Mouse (Mus musculus) G1E (cell line): ENCODE measurements around the gene Ipo11. TPM values are rescaled to one million over a fixed set of nuclear protein-coding genes. Genes with fewer than 3 reads are reported as not detected.

Experiments
- ATAC-seq: 2 replicates; pipeline ENCODE4 v1.8.0; 2016; ENCODE audit warnings: mild to moderate bottlenecking; ENCODE audit not compliant: insufficient number of reproducible peaks, poor library complexity, low FRiP score, severe bottlenecking; ENCODE audit errors: extremely low read depth
- DNase-seq: peaks from one replicate; pipeline ENCODE4 v3.0.0; 2012; ENCODE audit warnings: low spot score
- H3K27me3 ChIP-seq: 2 replicates; pipeline ENCODE4 v1.6.1; 2012; ENCODE audit warnings: mild to moderate bottlenecking, low read length, inconsistent platforms; ENCODE audit not compliant: insufficient read depth
- H3K36me3 ChIP-seq: replicated peaks from 2 replicates; pipeline ENCODE3; 2012; ENCODE audit warnings: mild to moderate bottlenecking, inconsistent platforms
- H3K4me1 ChIP-seq: 2 replicates; pipeline ENCODE4 v1.6.1; 2012; ENCODE audit warnings: low read depth, low read length, inconsistent platforms, mixed read lengths; ENCODE audit not compliant: insufficient read depth
- H3K4me3 ChIP-seq: 2 replicates; pipeline ENCODE4 v1.5.1; 2012; ENCODE audit warnings: low read depth, mild to moderate bottlenecking, inconsistent platforms, low read length, moderate library complexity, mixed read lengths
- H3K9me3 ChIP-seq: replicated peaks from 2 replicates; pipeline ENCODE4 v1.6.1; 2012; ENCODE audit warnings: inconsistent platforms
- CTCF ChIP-seq: IDR thresholded peaks from 2 replicates; pipeline ENCODE4 v1.5.1; 2012; ENCODE audit warnings: low read depth, low read length, inconsistent platforms, mixed read lengths
- GATA1 ChIP-seq: IDR thresholded peaks from 2 replicates; pipeline ENCODE4 v1.6.1; 2012; ENCODE audit warnings: borderline replicate concordance, low read length, inconsistent platforms, mixed read lengths
- GATA2 ChIP-seq: IDR thresholded peaks from 2 replicates; pipeline ENCODE4 v1.6.1; 2012; ENCODE audit warnings: low read depth, low read length, inconsistent platforms, borderline replicate concordance
- POLR2AphosphoS5 ChIP-seq: IDR thresholded peaks from 2 replicates; pipeline ENCODE4 v1.6.1; 2012; ENCODE audit warnings: low read depth, low read length, inconsistent platforms; ENCODE audit not compliant: insufficient replicate concordance
- TAL1 ChIP-seq: conservative IDR thresholded peaks from 2 replicates; pipeline ENCODE4 v1.6.1; 2012; ENCODE audit warnings: low read depth, low read length, inconsistent platforms, mixed read lengths
- polyA plus RNA-seq: library from polyadenylated mRNA; stranded (reverse); fragments of >175 nt; gene quantifications from 2 replicates; pipeline ENCODE4 v1.2.3, GENCODE M21; 2012
- total RNA-seq, 2 experiments: library from RNA; stranded (forward) in 1 of 2; stranded (reverse) in 1 of 2; fragments of 200-1000 nt in 1 of 2; fragments of >200 nt in 1 of 2; fragmentation: Nextera tagmentation in 1 of 2; gene quantifications; 2 replicates each; pipeline ENCODE4 v1.2.3; 2014 to 2017

Gene Ipo11
- total and polyA plus RNA-seq, 3 experiments = 10.5 to 85.9 (median 49.8) TPM

DNA sequence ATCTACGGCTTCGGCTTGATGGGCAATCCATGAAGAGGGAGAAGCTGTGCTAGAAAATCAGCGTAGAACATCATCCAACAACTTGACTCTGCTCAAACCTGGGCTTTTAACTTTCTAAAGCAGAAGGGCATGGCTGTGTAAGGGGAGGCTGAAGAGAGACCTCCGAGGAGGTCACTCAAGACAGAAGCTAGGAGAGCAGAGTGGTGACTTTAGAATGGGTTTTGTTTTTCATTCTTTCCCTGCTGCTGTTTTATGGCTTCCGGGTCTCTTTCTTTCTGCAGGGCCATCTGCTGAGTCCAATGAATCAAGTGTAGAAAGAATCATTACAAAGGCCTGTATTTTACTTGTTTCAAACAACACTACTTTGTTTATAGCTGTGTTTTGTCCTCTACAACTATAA lies 119.7 kb downstream of the Ipo11 start:
- H3K27me3 ChIP-seq = no peaks in the 10 kb centered on the region
- no peak for TF ChIP-seq GATA2
- no peak for TF ChIP-seq CTCF
- no peak for TF ChIP-seq POLR2AphosphoS5
- TF ChIP-seq TAL1 = no peak
- TF ChIP-seq GATA1 = no peak
- DNase-seq (no peak), ATAC-seq (no peak)
- H3K4me3 ChIP-seq = no peak overlapping the region
- no peaks in the 10 kb centered on the region for H3K4me1 ChIP-seq
- peaks cover 68% of the 10 kb centered on the region for H3K36me3 ChIP-seq
- 0 out of 2 replicates have a peak, but pooled peaks cover 2% of the 10 kb centered on the region for H3K9me3 ChIP-seq

DNA sequence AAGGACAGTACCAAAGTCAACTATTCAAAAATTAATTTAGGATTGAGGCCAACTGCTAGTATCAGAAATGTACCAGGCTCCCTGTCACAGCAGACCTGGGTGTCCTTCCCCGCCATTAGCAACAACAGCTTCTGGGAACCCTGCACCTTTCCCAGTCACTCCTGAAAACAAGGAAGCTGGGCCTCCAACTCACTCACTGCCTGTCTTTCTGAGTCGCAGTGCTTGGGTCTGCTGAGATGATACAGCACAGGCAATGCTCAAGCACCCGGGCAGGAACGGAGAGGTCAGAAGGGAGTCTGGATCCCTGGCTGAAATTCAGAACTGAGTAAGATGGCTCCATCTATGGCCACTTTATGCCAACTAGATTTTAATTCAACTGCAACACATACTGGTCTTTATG lies 123.2 kb downstream of the Ipo11 start:
- H3K36me3 ChIP-seq = peaks cover 69% of the 10 kb centered on the region
- no peak for ATAC-seq
- DNase-seq = no peak
- H3K9me3 ChIP-seq = no peaks in the 10 kb centered on the region
- H3K27me3 ChIP-seq = no peaks in the 10 kb centered on the region
- H3K4me1 ChIP-seq = no peaks in the 10 kb centered on the region
- TF ChIP-seq CTCF (no peak), GATA1 (no peak), POLR2AphosphoS5 (no peak), TAL1 (no peak), GATA2 (no peak)
- no peak overlapping the region for H3K4me3 ChIP-seq

DNA sequence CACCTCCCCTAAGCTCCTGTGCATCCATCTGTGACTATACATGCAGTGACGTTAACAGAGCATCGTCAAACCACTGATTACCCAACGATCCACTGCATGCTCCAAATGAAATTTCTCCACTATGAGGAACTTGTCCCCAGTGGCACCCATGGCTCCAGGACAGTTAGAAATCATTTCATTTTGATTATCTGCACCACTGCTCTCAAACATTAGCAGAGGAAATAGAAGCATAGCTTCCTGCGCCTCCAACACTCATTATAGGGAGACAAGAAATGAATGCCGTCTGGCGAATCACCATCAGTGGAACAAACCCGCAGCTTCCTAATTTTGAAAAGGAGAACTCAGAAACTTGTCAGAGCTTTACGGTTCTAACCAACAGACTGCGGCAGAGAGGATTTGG lies 123.7 kb downstream of the Ipo11 start:
- Histone ChIP-seq H3K9me3 (no peaks in the 10 kb centered on the region), H3K27me3 (no peaks in the 10 kb centered on the region), H3K4me3 (no peak overlapping the region), H3K4me1 (no peaks in the 10 kb centered on the region), H3K36me3 (peaks cover 67% of the 10 kb centered on the region)
- no peak for DNase-seq
- TF ChIP-seq CTCF (no peak), GATA2 (no peak), GATA1 (no peak), TAL1 (no peak), POLR2AphosphoS5 (no peak)
- ATAC-seq = no peak

DNA sequence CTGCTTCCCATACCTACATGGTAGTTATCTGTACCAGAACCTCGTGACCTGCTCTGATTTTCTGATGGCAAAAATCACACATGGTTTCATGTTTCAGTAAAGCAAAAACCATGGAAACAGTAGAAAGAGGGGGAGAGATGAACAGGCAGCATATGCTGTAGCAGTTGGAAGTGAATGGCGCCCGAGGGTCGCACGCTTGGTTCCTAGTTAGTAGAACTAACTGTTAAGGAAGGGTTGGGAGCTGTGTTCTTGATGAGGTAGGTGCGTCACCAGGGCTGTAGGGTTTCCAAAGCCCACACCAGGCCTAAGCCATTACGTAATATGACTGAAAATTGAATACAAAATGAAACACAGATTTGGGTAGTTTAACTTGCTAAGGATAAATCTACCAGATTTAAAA lies 126.6 kb downstream of the Ipo11 start:
- Histone ChIP-seq H3K27me3 (no peaks in the 10 kb centered on the region), H3K4me3 (no peak overlapping the region), H3K36me3 (peaks cover 67% of the 10 kb centered on the region), H3K4me1 (no peaks in the 10 kb centered on the region), H3K9me3 (no peaks in the 10 kb centered on the region)
- TF ChIP-seq POLR2AphosphoS5 (no peak), CTCF (no peak), TAL1 (no peak), GATA2 (no peak), GATA1 (no peak)
- DNase-seq = no peak
- ATAC-seq = no peak

DNA sequence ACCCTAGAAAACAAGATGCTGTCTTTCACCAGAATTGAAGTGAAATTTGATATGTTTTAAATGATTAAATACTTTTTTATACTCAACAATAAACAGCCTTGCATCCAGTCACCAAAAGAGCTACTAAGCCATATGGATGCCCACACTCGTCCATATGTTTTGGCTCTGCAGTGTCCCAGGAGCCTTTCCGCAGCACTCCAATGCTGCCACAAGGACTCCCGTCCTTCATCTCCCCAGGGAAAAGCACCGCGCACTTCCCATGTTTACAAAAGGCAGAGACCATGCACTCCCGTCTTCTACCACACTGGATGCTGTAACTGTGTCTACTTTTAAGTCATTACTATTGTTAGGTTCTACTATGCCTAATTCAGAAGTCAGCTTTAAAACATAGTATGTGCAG lies 127.9 kb downstream of the Ipo11 start:
- H3K4me3 ChIP-seq = no peak overlapping the region
- no peaks in the 10 kb centered on the region for H3K27me3 ChIP-seq
- TF ChIP-seq GATA2 (no peak), TAL1 (no peak), CTCF (no peak), POLR2AphosphoS5 (no peak), GATA1 (no peak)
- H3K9me3 ChIP-seq = no peaks in the 10 kb centered on the region
- ATAC-seq (no peak), DNase-seq (no peak)
- H3K4me1 ChIP-seq = no peaks in the 10 kb centered on the region
- H3K36me3 ChIP-seq = peaks cover 66% of the 10 kb centered on the region

DNA sequence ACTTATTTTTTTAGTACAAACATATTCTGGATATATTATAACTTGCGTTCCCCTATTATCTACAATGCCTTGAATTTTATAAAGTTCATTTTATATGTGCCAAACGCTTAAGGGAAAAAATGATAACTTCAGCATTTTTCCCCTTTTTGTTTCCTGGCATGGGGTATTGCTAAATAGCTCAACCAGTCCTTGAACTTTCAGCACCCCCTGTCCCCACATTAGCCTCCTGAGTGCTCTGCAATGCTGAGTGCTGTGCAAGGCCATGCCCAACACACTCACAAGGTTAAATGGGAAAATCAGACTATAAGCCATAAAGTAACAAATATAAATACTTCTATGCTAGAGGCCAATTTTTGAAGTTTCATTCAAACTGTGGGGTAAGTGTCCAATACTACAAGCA lies 128.4 kb downstream of the Ipo11 start:
- ATAC-seq = no peak
- TF ChIP-seq GATA2 = no peak
- no peak for TF ChIP-seq POLR2AphosphoS5
- no peak for TF ChIP-seq CTCF
- TF ChIP-seq TAL1 = no peak
- TF ChIP-seq GATA1 = no peak
- peaks cover 66% of the 10 kb centered on the region for H3K36me3 ChIP-seq
- no peaks in the 10 kb centered on the region for H3K4me1 ChIP-seq
- H3K9me3 ChIP-seq = no peaks in the 10 kb centered on the region
- no peaks in the 10 kb centered on the region for H3K27me3 ChIP-seq
- no peak overlapping the region for H3K4me3 ChIP-seq
- no peak for DNase-seq

DNA sequence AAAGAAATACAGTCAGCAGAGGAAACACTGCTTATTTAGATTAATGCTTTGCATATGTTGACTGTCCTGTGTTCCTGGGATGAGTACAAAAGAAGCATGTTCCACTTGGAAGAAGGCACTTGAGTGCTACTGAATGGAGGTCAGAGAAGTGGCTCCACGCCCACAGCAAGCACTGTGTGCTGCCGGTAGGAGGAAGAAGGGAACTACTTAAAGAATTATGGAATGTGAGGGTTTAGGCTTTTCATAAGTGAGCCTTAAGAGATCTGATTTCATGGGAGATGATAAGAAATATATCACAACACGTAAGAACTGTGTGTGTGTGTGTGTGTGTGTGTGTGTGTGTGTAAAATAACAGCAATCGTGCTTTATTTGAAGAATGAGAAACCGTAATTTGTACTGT lies 129.5 kb downstream of the Ipo11 start:
- H3K9me3 ChIP-seq = no peaks in the 10 kb centered on the region
- DNase-seq (no peak), ATAC-seq (no peak)
- no peak overlapping the region for H3K4me3 ChIP-seq
- no peaks in the 10 kb centered on the region for H3K4me1 ChIP-seq
- peaks cover 68% of the 10 kb centered on the region for H3K36me3 ChIP-seq
- no peaks in the 10 kb centered on the region for H3K27me3 ChIP-seq
- no peak for TF ChIP-seq GATA1
- no peak for TF ChIP-seq TAL1
